Mouse (Mus musculus) liver, embryonic 15.5 days (tissue): ENCODE results near the gene B4galt5. TPM values are rescaled to one million over a fixed set of nuclear protein-coding genes. Genes with fewer than 3 reads are reported as not detected.

ENCODE experiments used
- ATAC-seq: fragments of 200-750 bp; cut with Nextera tagmentation; 2 replicates; pipeline ENCODE4 v1.8.0; 2017; ENCODE audit warnings: moderate number of reproducible peaks, mild to moderate bottlenecking, moderate library complexity; ENCODE audit not compliant: insufficient read depth
- H3K27ac ChIP-seq: fragments of 300-500 bp; sonication (generic); replicated peaks from 2 replicates; pipeline ENCODE4 v1.5.1; 2015; ENCODE audit warnings: mild to moderate bottlenecking, inconsistent platforms
- H3K27me3 ChIP-seq: fragments of 300-500 bp; sonication (generic); 2 replicates; pipeline ENCODE4 v1.6.1; 2015; ENCODE audit warnings: mild to moderate bottlenecking, inconsistent platforms
- H3K36me3 ChIP-seq: fragments of 300-500 bp; sonication (generic); replicated peaks from 2 replicates; pipeline ENCODE4 v1.6.1; 2015; ENCODE audit warnings: moderate library complexity, mild to moderate bottlenecking, inconsistent platforms
- H3K4me1 ChIP-seq: fragments of 300-500 bp; sonication (generic); replicated peaks from 2 replicates; pipeline ENCODE4 v1.6.1; 2015; ENCODE audit warnings: inconsistent platforms
- H3K4me2 ChIP-seq: fragments of 300-500 bp; sonication (generic); 2 replicates; pipeline ENCODE4 v1.6.1; 2015; ENCODE audit warnings: moderate library complexity, mild to moderate bottlenecking, inconsistent platforms
- H3K4me3 ChIP-seq: fragments of 300-500 bp; sonication (generic); replicated peaks from 2 replicates; pipeline ENCODE4 v1.5.1; 2015; ENCODE audit warnings: mild to moderate bottlenecking, inconsistent platforms
- H3K9ac ChIP-seq: fragments of 300-500 bp; sonication (generic); 2 replicates; pipeline ENCODE4 v1.6.1; 2015; ENCODE audit warnings: moderate library complexity, mild to moderate bottlenecking, inconsistent platforms
- H3K9me3 ChIP-seq: fragments of 300-500 bp; sonication (generic); replicated peaks from 2 replicates; pipeline ENCODE4 v1.6.1; 2016; ENCODE audit warnings: inconsistent platforms
- WGBS: fragments of 180-500 bp; shearing (Covaris S2); methylation state at CpG from one replicate; pipeline ENCODE4 v1.1.7; 2015; ENCODE audit warnings: mixed read lengths; ENCODE audit not compliant: insufficient replicate concordance; 5-methylcytosine and 5-hydroxymethylcytosine counted together
- polyA plus RNA-seq: library from polyadenylated mRNA; unstranded; fragments of >200 nt; fragmentation: Nextera tagmentation; extraction: Ambion mirVana; gene quantifications from 2 replicates; pipeline ENCODE4 v1.2.1, GENCODE M21; 2015

The B4galt5 gene
- polyA plus RNA-seq, 1 experiment from 2014 or later = 2.4 TPM

DNA sequence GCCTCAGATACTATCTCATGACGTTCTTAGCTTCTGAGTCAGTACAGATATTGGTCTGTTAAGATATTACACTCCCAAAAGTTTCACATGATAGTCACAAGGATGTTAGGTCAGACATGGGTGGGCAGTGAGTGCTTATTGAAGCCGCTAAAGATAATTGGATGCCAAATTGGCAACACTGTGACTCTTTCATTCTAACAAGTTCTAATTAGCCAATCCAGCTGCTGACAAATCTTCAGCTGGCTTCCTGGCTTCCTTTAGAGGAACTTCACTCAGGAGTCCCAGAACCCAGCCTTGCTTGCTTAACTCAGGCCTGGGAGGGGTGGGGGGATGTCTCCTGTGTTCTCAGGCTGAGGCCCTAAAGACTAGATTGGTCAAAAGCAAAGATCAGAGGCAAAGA lies 9.5 kb upstream of the B4galt5 start:
- no peak for ATAC-seq
- Histone ChIP-seq H3K9me3 (no peaks in the 10 kb centered on the region), H3K4me2 (no peak overlapping the region), H3K4me3 (no peak overlapping the region), H3K27ac (0 out of 2 replicates have a peak overlapping the region, but pooled peaks have one; percentile 30), H3K9ac (no peak overlapping the region), H3K36me3 (no peaks in the 10 kb centered on the region), H3K4me1 (peaks cover 5% of the 10 kb centered on the region), H3K27me3 (peaks cover 11% of the 10 kb centered on the region)
- WGBS = 42% methylated on average over 2 of the region's 2 CpGs

DNA sequence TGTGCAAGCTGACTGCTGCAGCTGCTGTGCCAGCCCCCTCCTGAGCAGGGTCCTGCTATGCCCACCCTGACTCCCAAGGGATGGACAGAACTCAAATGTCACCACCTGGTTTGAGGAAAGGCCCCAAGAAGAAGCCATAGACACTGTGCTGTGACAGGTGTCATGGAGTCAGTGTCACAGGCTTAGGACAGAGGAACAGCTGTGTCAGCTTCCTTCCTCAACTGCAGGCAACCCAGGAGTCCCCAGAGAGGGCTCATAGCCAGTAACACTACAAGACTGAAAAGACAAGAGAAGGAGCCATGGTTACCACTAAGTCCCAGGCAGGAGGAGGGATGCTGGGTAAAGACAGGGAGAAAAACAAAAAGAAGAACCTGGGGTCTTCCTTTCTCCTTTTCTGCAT lies 7.9 kb upstream of the B4galt5 start:
- H3K36me3 ChIP-seq = no peaks in the 10 kb centered on the region
- H3K4me3 ChIP-seq = no peak overlapping the region
- no peaks in the 10 kb centered on the region for H3K9me3 ChIP-seq
- H3K4me1 ChIP-seq = peaks cover 12% of the 10 kb centered on the region
- H3K27ac ChIP-seq = no peak overlapping the region
- ATAC-seq = no peak
- no peak overlapping the region for H3K4me2 ChIP-seq
- no peak overlapping the region for H3K9ac ChIP-seq
- peaks cover 20% of the 10 kb centered on the region for H3K27me3 ChIP-seq

DNA sequence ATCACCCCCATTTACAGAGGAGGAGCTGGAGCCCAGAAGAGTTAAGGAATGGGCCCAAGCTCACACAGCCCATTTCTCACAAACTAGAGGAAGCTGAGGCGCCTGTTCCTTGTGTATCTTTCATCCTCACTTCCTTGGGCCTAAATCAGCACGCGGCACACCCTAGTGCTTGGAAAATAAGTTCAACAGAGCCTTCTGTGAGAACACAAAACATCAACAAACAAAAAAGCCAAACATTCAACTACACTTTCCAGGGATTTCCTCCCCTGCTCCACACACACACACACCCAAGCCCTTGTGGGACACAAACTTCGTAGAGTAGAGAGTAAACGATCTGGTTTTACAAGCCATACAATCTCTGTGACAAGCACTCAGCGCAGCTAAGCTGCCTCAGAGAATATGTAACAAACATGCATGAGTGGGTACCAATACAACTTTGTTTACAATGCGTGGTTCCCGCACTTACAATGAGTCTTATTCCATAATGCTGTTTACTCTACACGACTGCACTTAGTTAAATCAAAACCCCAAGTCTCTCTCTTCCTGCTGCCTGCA lies 5.7 kb upstream of the B4galt5 start:
- no peak for ATAC-seq
- WGBS = 69% methylated on average over 9 of the region's 9 CpGs
- H3K9ac ChIP-seq = no peak overlapping the region

DNA sequence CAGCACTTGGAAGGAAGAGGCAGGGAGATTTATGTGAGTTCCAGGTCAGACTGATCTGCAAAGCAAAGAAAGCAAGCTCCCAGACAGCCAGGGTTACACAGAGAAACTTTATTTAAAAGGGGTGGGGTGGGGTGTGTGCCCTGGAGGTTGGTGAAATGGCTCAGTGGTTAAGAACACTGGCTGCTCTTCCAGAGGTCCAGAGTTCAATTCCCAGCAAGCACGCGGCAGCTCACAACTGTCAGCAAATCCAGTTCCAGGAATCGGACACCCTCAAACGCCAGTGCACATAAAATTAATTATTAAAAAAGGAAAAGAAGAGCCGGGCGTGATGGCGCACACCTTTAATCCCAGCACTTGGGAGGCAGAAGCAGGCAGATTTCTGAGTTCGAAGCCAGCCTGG lies 5.1 kb upstream of the B4galt5 start:
- H3K27ac ChIP-seq = no peak overlapping the region
- H3K9me3 ChIP-seq = no peaks in the 10 kb centered on the region
- no peak overlapping the region for H3K4me3 ChIP-seq
- no peak for ATAC-seq
- H3K36me3 ChIP-seq = no peaks in the 10 kb centered on the region
- H3K4me1 ChIP-seq = peaks cover 34% of the 10 kb centered on the region
- H3K9ac ChIP-seq = no peak overlapping the region
- no peak overlapping the region for H3K4me2 ChIP-seq
- 74% methylated on average over 8 of the region's 8 CpGs for WGBS
- H3K27me3 ChIP-seq = peaks cover 44% of the 10 kb centered on the region

More for the DNA sequence above, 5.7 kb upstream of the B4galt5 start:
- Histone ChIP-seq H3K4me2 (no peak overlapping the region), H3K36me3 (no peaks in the 10 kb centered on the region), H3K4me3 (no peak overlapping the region), H3K9me3 (no peaks in the 10 kb centered on the region), H3K4me1 (peaks cover 33% of the 10 kb centered on the region), H3K27me3 (peaks cover 38% of the 10 kb centered on the region), H3K27ac (no peak overlapping the region)

DNA sequence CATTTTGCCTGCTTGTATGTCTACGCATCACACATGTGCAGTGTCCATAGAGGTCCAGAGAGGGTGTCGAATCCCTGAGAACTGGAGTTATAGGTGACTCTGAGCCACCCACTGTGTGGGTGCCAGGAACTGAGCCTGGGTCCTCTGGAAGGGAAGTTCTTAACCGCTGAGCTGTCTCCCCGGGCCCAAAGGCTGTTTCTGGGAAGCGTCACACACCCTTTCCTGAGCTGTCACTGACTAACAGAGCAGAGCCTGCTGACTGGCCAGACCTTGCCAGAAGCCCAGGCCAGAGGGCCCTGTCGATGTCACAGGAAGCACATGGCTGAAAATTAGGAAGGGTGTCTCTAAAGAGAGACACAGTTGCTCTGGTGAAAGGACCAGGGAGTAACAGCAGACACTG lies 3.5 kb upstream of the B4galt5 start:
- WGBS = 46% methylated on average over 6 of the region's 6 CpGs
- H3K9ac ChIP-seq = no peak overlapping the region; the same call in 1 of the 2 replicates
- ATAC-seq = no peak

DNA sequence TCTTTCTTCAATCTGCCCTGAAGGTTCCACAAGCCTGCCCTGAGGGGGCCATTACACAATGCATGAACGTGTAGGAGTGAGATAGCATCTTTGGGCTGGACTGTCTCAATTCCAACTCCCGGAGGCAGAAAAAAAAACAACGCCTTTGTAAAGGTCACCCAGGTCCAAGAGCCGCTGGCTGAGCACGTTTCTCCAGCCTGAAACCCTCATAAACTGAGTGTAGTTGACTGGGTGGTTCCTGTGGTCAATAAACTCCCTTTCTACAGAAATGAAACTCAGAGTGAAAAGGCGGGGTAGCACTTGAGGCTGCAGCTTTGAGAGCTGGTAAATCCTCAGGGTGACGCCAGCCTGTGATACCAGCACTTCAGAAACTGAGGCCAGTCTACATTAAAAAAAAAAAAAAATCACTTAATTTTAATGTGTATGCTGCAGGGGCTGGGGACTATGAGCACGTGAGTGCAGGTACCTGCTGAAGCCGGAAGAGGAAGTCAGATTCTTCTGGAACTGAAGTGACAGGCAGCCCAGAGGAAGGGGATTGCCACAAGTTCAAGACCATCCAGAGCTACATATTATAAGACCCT lies 2.5 kb upstream of the B4galt5 start:
- Histone ChIP-seq H3K4me2 (no peak overlapping the region; the same call in 1 of the 2 replicates), H3K4me3 (no peak overlapping the region), H3K9me3 (no peaks in the 10 kb centered on the region), H3K4me1 (peaks cover 49% of the 10 kb centered on the region), H3K9ac (no peak overlapping the region), H3K27me3 (peaks cover 70% of the 10 kb centered on the region), H3K36me3 (no peaks in the 10 kb centered on the region), H3K27ac (peak overlapping the region; percentile 6; the same call in 1 of the 2 replicates)
- ATAC-seq = no peak
- 16% methylated on average over 9 of the region's 9 CpGs for WGBS

More for the DNA sequence above, 3.5 kb upstream of the B4galt5 start:
- Histone ChIP-seq H3K27ac (0 out of 2 replicates have a peak overlapping the region, but pooled peaks have one; percentile 6), H3K36me3 (no peaks in the 10 kb centered on the region), H3K4me2 (no peak overlapping the region), H3K9me3 (no peaks in the 10 kb centered on the region), H3K4me3 (no peak overlapping the region), H3K4me1 (peaks cover 49% of the 10 kb centered on the region), H3K27me3 (peaks cover 60% of the 10 kb centered on the region)

DNA sequence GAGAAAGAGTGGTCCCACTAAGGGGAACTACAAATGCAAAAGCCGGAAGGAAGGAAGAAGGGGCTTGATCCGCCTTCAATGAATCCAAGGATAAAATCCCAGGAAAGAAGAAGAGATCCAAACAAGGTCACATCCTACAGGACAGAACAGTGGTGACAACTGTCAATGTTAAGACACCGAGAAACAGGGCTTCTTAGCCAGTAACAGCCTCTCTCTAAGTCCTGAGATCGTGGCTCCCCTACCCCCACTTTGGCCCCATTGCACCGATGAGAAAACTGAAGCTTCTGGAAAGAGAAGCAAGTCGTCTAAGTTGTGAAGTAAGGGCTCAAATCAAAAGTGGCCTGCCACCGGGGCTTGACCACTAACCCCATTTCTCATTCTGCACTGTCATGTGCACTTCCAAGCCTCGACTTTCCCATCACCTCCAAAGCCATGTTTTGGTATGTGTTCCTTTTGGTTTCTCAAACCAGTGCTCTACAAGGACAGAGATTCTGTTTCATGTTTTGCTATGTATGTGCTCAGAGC lies 1.2 kb upstream of the B4galt5 start:
- Histone ChIP-seq H3K27me3 (peaks cover 80% of the 10 kb centered on the region), H3K4me1 (peaks cover 59% of the 10 kb centered on the region), H3K27ac (no peak overlapping the region), H3K36me3 (no peaks in the 10 kb centered on the region), H3K9me3 (no peaks in the 10 kb centered on the region), H3K4me3 (peak overlapping the region; percentile 69; the same call in 1 of the 2 replicates), H3K4me2 (peak overlapping the region; percentile 92), H3K9ac (no peak overlapping the region)
- ATAC-seq = no peak
- 28% methylated on average over 8 of the region's 8 CpGs for WGBS

DNA sequence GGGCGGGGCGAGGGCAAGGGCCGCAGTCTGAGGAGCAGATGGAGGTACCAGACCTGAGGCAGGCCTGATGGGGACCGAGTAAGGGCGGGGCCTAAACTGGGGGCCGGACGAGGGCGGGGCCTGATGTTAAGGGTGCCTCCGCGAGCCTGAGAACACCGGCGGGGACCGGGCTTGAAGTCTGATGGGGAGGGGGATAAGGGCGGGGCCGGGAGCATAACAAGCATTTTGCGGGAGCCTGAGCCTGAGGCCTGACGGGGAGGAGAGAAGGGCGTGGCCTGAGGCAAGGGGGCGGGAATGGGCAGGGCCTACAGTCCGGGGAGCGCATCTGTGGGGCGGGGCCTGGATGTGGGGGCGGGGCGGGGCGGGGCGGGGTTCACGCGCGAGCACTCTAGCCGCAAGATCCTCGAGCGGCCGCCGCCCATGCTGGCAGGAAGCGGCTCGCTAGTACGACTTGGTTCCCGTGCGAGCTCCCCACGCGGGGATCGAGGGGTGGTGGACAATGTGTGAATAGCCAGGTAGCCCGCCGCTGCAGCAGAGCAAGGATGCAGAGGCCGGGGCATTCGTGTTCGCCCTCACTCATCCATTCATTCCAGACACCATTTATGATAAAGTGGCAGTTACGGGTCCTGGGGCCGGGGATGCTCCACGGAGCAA lies 427 bp upstream of the B4galt5 start:
- Histone ChIP-seq H3K4me1 (peaks cover 66% of the 10 kb centered on the region), H3K4me3 (peak overlapping the region; percentile 69), H3K9me3 (no peaks in the 10 kb centered on the region), H3K27me3 (peaks cover 84% of the 10 kb centered on the region), H3K4me2 (peak overlapping the region; percentile 92), H3K9ac (peak overlapping the region; percentile 41; the same call in 1 of the 2 replicates), H3K36me3 (no peaks in the 10 kb centered on the region), H3K27ac (peak overlapping the region; percentile 67)
- peak; percentile 92 for ATAC-seq
- WGBS = under 1% methylated on average over 47 of the region's 50 CpGs

DNA sequence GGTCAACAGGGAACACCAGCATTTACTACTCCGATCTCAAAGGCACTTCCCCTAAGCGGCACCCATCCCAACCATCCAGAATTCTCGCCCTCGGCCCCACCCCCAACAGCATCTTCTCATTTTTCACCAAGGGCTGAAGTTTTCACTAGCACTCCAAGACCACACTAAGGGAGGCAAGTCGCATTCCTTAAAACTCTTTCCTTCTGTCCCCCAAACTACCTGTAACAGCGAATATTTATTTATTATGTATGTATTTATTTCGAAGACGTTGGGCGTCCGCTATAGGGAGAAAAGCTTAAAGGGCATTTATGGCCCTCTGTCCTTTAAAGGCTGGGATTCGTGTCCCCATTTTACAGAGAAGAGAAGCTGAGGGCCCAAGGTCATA lies 1.0 kb downstream of the B4galt5 start:
- 12% methylated on average over 11 of the region's 11 CpGs for WGBS
- Histone ChIP-seq H3K4me2 (peak overlapping the region; percentile 92), H3K27ac (no peak overlapping the region), H3K27me3 (peaks cover 86% of the 10 kb centered on the region), H3K4me3 (peak overlapping the region; percentile 69), H3K4me1 (peaks cover 81% of the 10 kb centered on the region), H3K36me3 (no peaks in the 10 kb centered on the region), H3K9me3 (no peaks in the 10 kb centered on the region), H3K9ac (peak overlapping the region; percentile 69)
- no peak for ATAC-seq

DNA sequence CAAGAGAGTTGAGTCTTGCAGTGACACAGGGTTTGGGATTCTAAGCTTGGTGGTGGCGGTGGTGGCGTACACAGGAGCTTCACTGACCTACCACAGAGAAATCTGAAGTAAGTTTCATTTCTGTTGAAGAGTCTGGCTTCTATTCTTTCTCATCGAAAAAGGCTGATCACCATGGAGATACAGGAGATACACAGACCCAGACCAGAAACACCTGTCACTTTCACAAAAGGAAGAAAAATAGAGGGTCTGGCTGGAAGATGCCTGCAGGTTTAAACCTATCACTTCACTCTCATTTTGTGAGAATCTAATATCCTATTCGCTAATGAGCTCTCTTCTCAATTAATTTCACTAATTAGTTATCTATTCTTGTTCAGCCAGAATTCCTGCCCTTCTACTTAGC lies 1.6 kb downstream of the B4galt5 start:
- Histone ChIP-seq H3K4me1 (peaks cover 80% of the 10 kb centered on the region), H3K4me3 (peak overlapping the region; percentile 69)
- WGBS = 72% methylated on average over 4 of the region's 4 CpGs

DNA sequence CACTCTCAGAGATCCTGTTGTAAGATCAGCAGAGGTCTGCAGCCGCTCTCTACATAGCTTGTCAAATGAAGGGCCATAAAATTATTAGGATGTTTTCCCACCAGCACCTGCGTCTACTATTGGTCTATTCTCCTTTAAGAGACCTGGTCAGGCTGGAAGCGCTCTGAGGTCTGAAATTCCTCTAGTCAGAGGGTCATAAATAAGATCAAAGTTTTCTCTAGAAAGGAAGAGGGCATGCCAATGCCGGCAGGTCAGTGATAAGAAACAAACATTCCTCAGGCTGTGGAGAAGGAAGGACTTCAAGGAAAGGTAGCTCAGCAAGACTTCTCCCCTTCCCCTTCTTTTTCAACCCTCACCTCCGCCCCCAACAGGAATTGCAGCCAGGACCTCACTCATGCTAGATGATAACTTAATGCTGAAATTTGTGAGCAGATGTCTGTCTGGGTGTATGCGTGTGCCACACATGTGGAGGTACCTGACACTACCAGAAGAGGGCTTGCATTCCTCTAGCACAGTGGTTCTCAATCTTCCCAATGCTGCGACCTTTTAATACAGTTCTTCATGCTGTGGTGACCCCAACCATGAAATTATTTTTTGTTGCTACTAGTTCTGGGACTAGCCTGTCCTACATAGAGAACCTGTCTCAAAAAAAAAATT lies 3.3 kb downstream of the B4galt5 start:
- H3K27ac ChIP-seq = no peak overlapping the region
- H3K27me3 ChIP-seq = peaks cover 68% of the 10 kb centered on the region
- 39% methylated on average over 7 of the region's 7 CpGs for WGBS
- H3K36me3 ChIP-seq = no peaks in the 10 kb centered on the region
- no peak for ATAC-seq
- H3K9me3 ChIP-seq = no peaks in the 10 kb centered on the region
- no peak overlapping the region for H3K9ac ChIP-seq
- H3K4me3 ChIP-seq = no peak overlapping the region
- H3K4me2 ChIP-seq = no peak overlapping the region
- peaks cover 70% of the 10 kb centered on the region for H3K4me1 ChIP-seq

More for the DNA sequence above, 1.6 kb downstream of the B4galt5 start:
- peaks cover 81% of the 10 kb centered on the region for H3K27me3 ChIP-seq
- no peak overlapping the region for H3K27ac ChIP-seq
- H3K36me3 ChIP-seq = no peaks in the 10 kb centered on the region
- H3K9me3 ChIP-seq = no peaks in the 10 kb centered on the region
- H3K4me2 ChIP-seq = peak overlapping the region; percentile 92; the same call in 1 of the 2 replicates
- ATAC-seq = no peak
- H3K9ac ChIP-seq = no peak overlapping the region
